ENCODE assay signal across 9 mouse cellular contexts in the genomic region with DNA sequence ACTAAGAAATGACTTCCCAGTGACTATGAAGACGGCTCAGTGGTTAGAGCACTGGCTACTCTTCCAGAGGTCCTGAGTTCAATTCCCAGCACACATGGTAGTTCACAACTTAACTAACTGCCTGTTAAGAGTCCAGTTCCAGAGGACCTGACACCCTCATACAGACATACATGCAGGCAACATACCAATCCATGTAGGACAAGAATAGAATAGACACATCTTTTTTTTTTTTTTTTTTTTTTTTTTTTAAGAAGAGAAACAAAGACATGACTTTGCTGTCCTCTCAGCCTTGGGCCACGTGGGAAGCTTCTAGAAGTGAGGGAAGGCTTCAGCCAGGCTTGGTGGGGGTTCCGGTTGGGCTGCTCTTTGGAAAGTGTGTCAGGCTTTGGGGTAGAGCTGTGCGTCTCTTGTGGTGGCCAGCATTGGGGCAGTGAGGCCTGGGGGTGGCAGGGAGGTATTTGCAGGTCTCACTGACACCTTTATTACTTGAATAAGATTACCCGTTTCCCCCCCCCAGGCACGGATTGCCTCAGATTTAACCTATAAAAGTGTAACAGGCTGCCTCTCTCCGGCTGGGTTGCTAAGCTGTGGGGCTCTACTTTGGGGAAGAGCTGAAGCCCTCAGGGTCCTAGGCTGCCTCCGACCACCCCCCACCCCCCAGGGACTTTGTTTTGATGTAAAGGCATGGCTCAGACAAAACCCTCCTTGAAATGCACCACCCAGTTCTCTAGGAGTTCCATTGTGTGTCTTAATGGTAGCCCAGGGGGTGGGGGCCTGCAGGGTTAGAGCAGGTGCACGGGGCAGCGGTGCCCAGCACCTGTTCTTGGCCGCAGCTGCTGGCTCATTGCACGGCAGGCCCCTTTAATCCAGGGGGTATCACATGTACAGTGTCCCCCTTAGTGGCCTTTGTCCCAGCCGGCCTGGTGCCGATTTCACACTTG. TPM values are rescaled to one million over a fixed set of nuclear protein-coding genes. Genes with fewer than 3 reads are reported as not detected.
A peak's percentile ranks its signal among the peaks of the same experiment; 100 is the strongest.
DNase-seq lines count a peak whose midpoint lies in the region; ATAC-seq and TF ChIP-seq lines count a peak whose summit lies in the region.
"Had no signal": no experiment of that assay in that cellular context is flagged by ENCODE, and none has a peak within 500 bp of the region (broad histone marks: within the 10 kb centered on the region; RNA-seq: fewer than 3 reads in every experiment).

No protein-coding gene starts in this region.

- H3K4me1 ChIP-seq in kidney, embryonic 14.5 days (ENCODE audit: control insufficient read depth, insufficient read depth, low read length) = peaks cover 48% of the 10 kb centered on the region
- peaks cover 2 to 41% of the 10 kb centered on the region in 2 experiments; a peak in 2 of 4 replicates for H3K4me1 ChIP-seq in ES-E14 (ENCODE audit: control insufficient read depth in 2 of 2, insufficient read depth in 2 of 2, low read length in 2 of 2, poor library complexity in 1 of 2)
- H3K4me1 ChIP-seq in heart, embryonic 16.5 days (ENCODE audit: control insufficient read depth, insufficient read depth, low read length) = peaks cover 46% of the 10 kb centered on the region
- H3K4me1 ChIP-seq in liver, embryonic 15.5 days (replicated peaks) = peaks cover 57% of the 10 kb centered on the region

- H3K27me3 ChIP-seq in kidney, embryonic 14.5 days (ENCODE audit: control insufficient read depth, insufficient read depth, low read length) = peaks cover 12% of the 10 kb centered on the region
- peaks cover 14% of the 10 kb centered on the region for H3K27me3 ChIP-seq in heart, embryonic 16.5 days (ENCODE audit: control insufficient read depth, insufficient read depth, low read length)
- peaks cover 68% of the 10 kb centered on the region for H3K27me3 ChIP-seq in liver, embryonic 15.5 days

- peaks cover 21% of the 10 kb centered on the region for H3K36me3 ChIP-seq in kidney, embryonic 14.5 days (ENCODE audit: control insufficient read depth, insufficient read depth, low read length)
- H3K36me3 ChIP-seq in ES-E14 (ENCODE audit: control insufficient read depth, insufficient read depth, low read length, poor library complexity, severe bottlenecking) = peaks cover 5% of the 10 kb centered on the region; the same call in 1 of the 2 replicates
- H3K36me3 ChIP-seq in heart, embryonic 16.5 days (ENCODE audit: control insufficient read depth, insufficient read depth) = no peaks in the 10 kb centered on the region
- no peaks in the 10 kb centered on the region for H3K36me3 ChIP-seq in liver, embryonic 15.5 days (replicated peaks)

- no peaks in the 10 kb centered on the region for H3K9me3 ChIP-seq in kidney, embryonic 14.5 days (ENCODE audit: control insufficient read depth, low read length)
- no peaks in the 10 kb centered on the region for H3K9me3 ChIP-seq in ES-E14 (ENCODE audit: control insufficient read depth, insufficient read depth, low read depth, low read length)
- H3K9me3 ChIP-seq in heart, embryonic 16.5 days (replicated peaks; ENCODE audit: control insufficient read depth, low read length) = no peaks in the 10 kb centered on the region
- H3K9me3 ChIP-seq in liver, embryonic 15.5 days (replicated peaks) = no peaks in the 10 kb centered on the region

- DNase-seq in kidney, adult 9 months = no peak
- peak; percentile 83 for DNase-seq in ES-E14 (ENCODE audit: low read depth, low spot score)
- no peak for DNase-seq in left cerebral cortex, adult 18-20 months (ENCODE audit: low spot score in 2 of 2)
- DNase-seq in Muller cell, postnatal 12 days (ENCODE audit: inconsistent ontology term) = no peak
- DNase-seq in frontal cortex, postnatal 14 days (ENCODE audit: low spot score in 2 of 2) = no peak
- DNase-seq: left cerebral cortex, postnatal 4 days had no signal

- in situ Hi-C loops in ES-E14 (cut with MboI; ENCODE audit: low sequenced_read_pairs in 2 of 2, unreplicated experiment in 2 of 2) = loop anchor here in 1 of 2 experiments (10.0 kb wide), 2 partner anchors 135 to 355 kb away; no protein-coding TSS in a partner anchor

- 15% methylated on average over 14 of the region's 14 CpGs for WGBS in kidney, embryonic 14.5 days
- WGBS in heart, embryonic 16.5 days = 43% methylated on average over 14 of the region's 14 CpGs
- WGBS in liver, embryonic 15.5 days (ENCODE audit: insufficient replicate concordance) = 39% methylated on average over 14 of the region's 14 CpGs

- peak overlapping the region; percentile 69 for H3K9ac ChIP-seq in kidney, embryonic 14.5 days (ENCODE audit: low read depth, low read length)
- no peak overlapping the region for H3K9ac ChIP-seq in ES-E14 (ENCODE audit: insufficient read depth, low read depth, low read length, poor library complexity, severe bottlenecking)
- H3K9ac ChIP-seq in heart, embryonic 16.5 days (ENCODE audit: low read length) = peak overlapping the region; percentile 73
- H3K9ac ChIP-seq in liver, embryonic 15.5 days = no peak overlapping the region

- peak overlapping the region; percentile 65 for H3K4me3 ChIP-seq in kidney, embryonic 14.5 days (ENCODE audit: low read length)
- H3K4me3 ChIP-seq in ES-E14 (ENCODE audit: insufficient read depth in 1 of 2, low read depth in 1 of 2, low read length in 2 of 2, poor library complexity in 1 of 2, severe bottlenecking in 1 of 2) = peak overlapping the region in 1 of 2 experiments; percentile 40; a peak in 2 of 4 replicates
- peak overlapping the region; percentile 58 for H3K4me3 ChIP-seq in heart, embryonic 16.5 days (ENCODE audit: low read length)
- peak overlapping the region; percentile 51 for H3K4me3 ChIP-seq in liver, embryonic 15.5 days (replicated peaks)

- ATAC-seq in kidney, embryonic 14.5 days (ENCODE audit: low FRiP score, low TSS enrichment) = no peak
- ATAC-seq in heart, embryonic 16.5 days (replicated peaks; ENCODE audit: extremely low read depth, insufficient read depth, low FRiP score) = no peak
- no peak for ATAC-seq in liver, embryonic 15.5 days (ENCODE audit: insufficient read depth)

- no peak overlapping the region for H3K27ac ChIP-seq in kidney, embryonic 14.5 days (ENCODE audit: low read depth, low read length)
- H3K27ac ChIP-seq in ES-E14 (ENCODE audit: insufficient read depth, low read depth, low read length, poor library complexity, severe bottlenecking) = no peak overlapping the region
- peak overlapping the region; percentile 38 for H3K27ac ChIP-seq in heart, embryonic 16.5 days (ENCODE audit: low read length)
- no peak overlapping the region for H3K27ac ChIP-seq in liver, embryonic 15.5 days (replicated peaks)

- peak overlapping the region; percentile 93 for H3K4me2 ChIP-seq in kidney, embryonic 14.5 days (replicated peaks; ENCODE audit: low read depth, low read length)
- H3K4me2 ChIP-seq in heart, embryonic 16.5 days (ENCODE audit: low read depth, low read length) = peak overlapping the region; percentile 84
- H3K4me2 ChIP-seq in liver, embryonic 15.5 days = peak overlapping the region; percentile 69

TF ChIP-seq in ES-E14, 5 proteins besides CTCF, POLR2A, EP300 and RAD21:
- peak; percentile 69 for TF ChIP-seq ZNF384 (IDR thresholded peaks at IDR 0.05; ENCODE audit: low read depth, low read length)
- TF ChIP-seq HCFC1 (IDR thresholded peaks at IDR 0.05; ENCODE audit: borderline replicate concordance, insufficient read depth, low read length) = no peak
TF ChIP-seq in ES-E14: peak in this region for 1.

RNA-seq across cellular contexts. Expression of a gene that starts 1.8 kb away (rescaled TPM):
- 40.4 and 40.8 TPM in 2 replicates for polyA plus RNA-seq in kidney, embryonic 14.5 days (2014; fragmentation: Nextera tagmentation; extraction: Ambion mirVana)
- 1.4 and 3.4 TPM in 2 replicates for total RNA-seq in ES-E14 (2012; rRNA removed)
- polyA plus RNA-seq in heart, embryonic 16.5 days (2015; fragmentation: Nextera tagmentation; extraction: Ambion mirVana) = 12.5 and 20.6 TPM in 2 replicates
- polyA plus RNA-seq in liver, embryonic 15.5 days (2015; fragmentation: Nextera tagmentation; extraction: Ambion mirVana) = 1.6 and 1.9 TPM in 2 replicates
- 1 to 10 TPM; 1.1 to 1.2 TPM for total RNA-seq in left cerebral cortex, adult 18-20 months (2021)

RNA-seq across cellular contexts. Expression of a gene that starts 47.1 kb away (rescaled TPM):
- polyA plus RNA-seq in kidney, embryonic 14.5 days (2014; fragmentation: Nextera tagmentation; extraction: Ambion mirVana) = 10.8 and 17.4 TPM in 2 replicates
- 10.0 and 11.0 TPM in 2 replicates for total RNA-seq in ES-E14 (2012; rRNA removed)
- polyA plus RNA-seq in heart, embryonic 16.5 days (2015; fragmentation: Nextera tagmentation; extraction: Ambion mirVana) = 13.4 and 15.8 TPM in 2 replicates
- polyA plus RNA-seq in liver, embryonic 15.5 days (2015; fragmentation: Nextera tagmentation; extraction: Ambion mirVana) = 8.1 and 8.3 TPM in 2 replicates
- total RNA-seq in left cerebral cortex, adult 18-20 months (2021) = 10 to 100 TPM; 76.0 to 84.0 TPM

RNA-seq across cellular contexts. Expression of a gene that starts 47.4 kb away (rescaled TPM):
- 79.1 and 98.3 TPM in 2 replicates for polyA plus RNA-seq in kidney, embryonic 14.5 days (2014; fragmentation: Nextera tagmentation; extraction: Ambion mirVana)
- 39.3 and 48.1 TPM in 2 replicates for total RNA-seq in ES-E14 (2012; rRNA removed)
- polyA plus RNA-seq in heart, embryonic 16.5 days (2015; fragmentation: Nextera tagmentation; extraction: Ambion mirVana) = 78.5 and 79.0 TPM in 2 replicates
- polyA plus RNA-seq in liver, embryonic 15.5 days (2015; fragmentation: Nextera tagmentation; extraction: Ambion mirVana) = 35.3 and 38.2 TPM in 2 replicates
- total RNA-seq in left cerebral cortex, adult 18-20 months (2021) = 10 to 100 TPM; 57.9 to 58.9 TPM

Comparison
In these comparisons a context has a peak if more than half of its experiments do, and no peak if none do; other contexts are left out.
1. H3K9ac ChIP-seq: peak in kidney, embryonic 14.5 days (single experiment) and heart, embryonic 16.5 days (single experiment); none in ES-E14 (single experiment) and liver, embryonic 15.5 days (single experiment).
2. Peak in every context shown above with its lines, with median percentiles within 50 percentile points of each other: H3K4me2 ChIP-seq.